Mouse (Mus musculus) embryonic stem cell, embryonic (primary cell): ENCODE measurements at regions not wholly inside any gene's neighbourhood (a gene's known extent, or its start where the extent isn't known, plus 50 kb on each side); places are given as distances from the start of the nearest gene placed in this dataset.

Experiments
- CTCF ChIA-PET, 4 experiments: fragments of 300-600 bp in 2 of 4; fragments of 350-600 bp in 2 of 4; sonication (Branson Sonifier 250); formaldehyde crosslinking; loops; one replicate each; lab custom pipeline; 2022; ENCODE audit warnings: inconsistent platforms in 2 of 4; lab: Charles Lee
- POLR2A ChIA-PET, 4 experiments: fragments of 300-600 bp in 2 of 4; fragments of 350-600 bp in 2 of 4; sonication (Branson Sonifier 250); formaldehyde crosslinking; loops; one replicate each; lab custom pipeline; 2022; ENCODE audit warnings: antibody characterized with exemption in 4 of 4, inconsistent platforms in 1 of 4; lab: Charles Lee

GRCm38 (mm10) chr7:79524921-79525320 is 58.8 kb upstream of the Polg start:
- POLR2A ChIA-PET: interaction anchor here (0.9 to 5.1 kb wide), 9 partner anchors 8 to 66 kb away, joined by 3 to 33 read pairs (median 5); no protein-coding TSS in a partner anchor
- CTCF ChIA-PET: interaction anchor here in 3 of 4 experiments (0.5 to 1.6 kb wide), 5 partner anchors 15 to 465 kb away, joined by 3 to 5 read pairs (median 4); no protein-coding TSS in a partner anchor

- ChIA-PET CTCF (interaction anchor here in 1 of 4 experiments (1.2 kb wide), 1 partner anchor 14 kb away, joined by 3 read pairs; no protein-coding TSS in a partner anchor), POLR2A (interaction anchor here in 2 of 4 experiments (1.0 to 5.1 kb wide), 4 partner anchors 8 to 16 kb away, joined by 3 to 33 read pairs (median 5); no protein-coding TSS in a partner anchor)
Measured at GRCm38 (mm10) chr7:79523696-79524095, 57.5 kb upstream of the Polg start.

GRCm38 (mm10) chr7:79522046-79522445 is 55.9 kb upstream of the Polg start:
- ChIA-PET CTCF (interaction anchor here in 2 of 4 experiments (0.8 to 1.6 kb wide), 2 partner anchors 13 to 96 kb away, joined by 3 to 5 read pairs; partner anchors contain the start of gene Rhcg (in 1 of the 2)), POLR2A (interaction anchor here in 2 of 4 experiments (0.8 to 5.1 kb wide), 3 partner anchors 12 to 13 kb away, joined by 3 to 33 read pairs (median 12); no protein-coding TSS in a partner anchor)

GRCm38 (mm10) chr7:79521259-79521658 is 55.1 kb upstream of the Polg start:
- ChIA-PET POLR2A (interaction anchor here in 2 of 4 experiments (1.3 to 3.0 kb wide), 3 partner anchors 12 to 14 kb away, joined by 4 to 12 read pairs (median 5); no protein-coding TSS in a partner anchor), CTCF (interaction anchor here in 3 of 4 experiments (0.5 to 2.0 kb wide), 4 partner anchors 14 to 139 kb away, joined by 3 to 9 read pairs (median 4); partner anchors contain the start of gene Ticrr (in 1 of the 3))

GRCm38 (mm10) chr7:79520222-79520710 is 54.1 kb upstream of the Polg start:
- ChIA-PET CTCF (interaction anchor here (0.7 to 2.0 kb wide), 8 partner anchors 15 to 322 kb away, joined by 3 to 9 read pairs (median 3); no protein-coding TSS in a partner anchor), POLR2A (interaction anchor here in 2 of 4 experiments (1.0 to 3.0 kb wide), 6 partner anchors 9 to 18 kb away, joined by 3 to 12 read pairs (median 4); no protein-coding TSS in a partner anchor)

GRCm38 (mm10) chr7:79518928-79519327 is 52.8 kb upstream of the Polg start:
- ChIA-PET CTCF (interaction anchor here in 3 of 4 experiments (0.6 to 1.5 kb wide), 4 partner anchors 17 to 211 kb away, joined by 3 to 5 read pairs (median 3); no protein-coding TSS in a partner anchor), POLR2A (interaction anchor here in 2 of 4 experiments (0.8 to 1.2 kb wide), 3 partner anchors 10 to 60 kb away, joined by 3 to 4 read pairs (median 3); no protein-coding TSS in a partner anchor)

- POLR2A ChIA-PET: interaction anchor here in 3 of 4 experiments (0.6 to 4.1 kb wide), 13 partner anchors 8 to 120 kb away, joined by 3 to 33 read pairs (median 3); no protein-coding TSS in a partner anchor
- CTCF ChIA-PET: interaction anchor here in 1 of 4 experiments (1.1 to 1.4 kb wide), 3 partner anchors 9 to 29 kb away, joined by 3 to 4 read pairs (median 3); no protein-coding TSS in a partner anchor
Measured at GRCm38 (mm10) chr7:79517581-79518337, 51.6 kb upstream of the Polg start.

GRCm38 (mm10) chr7:79516287-79516686 is 50.1 kb upstream of the Polg start:
- CTCF ChIA-PET: interaction anchor here in 3 of 4 experiments (1.3 to 1.8 kb wide), 5 partner anchors 11 to 31 kb away, joined by 3 to 8 read pairs (median 5); no protein-coding TSS in a partner anchor
- POLR2A ChIA-PET: interaction anchor here in 3 of 4 experiments (1.0 to 4.1 kb wide), 12 partner anchors 8 to 137 kb away, joined by 3 to 33 read pairs (median 6); no protein-coding TSS in a partner anchor
